Mouse (Mus musculus): ENCODE data around the gene Cenpf. TPM values are rescaled to one million over a fixed set of nuclear protein-coding genes. Genes with fewer than 3 reads are reported as not detected.

Gene Cenpf
- polyA plus RNA-seq (2012; rRNA removed) = 1.4 and 2.9 TPM in 2 replicates

GRCm38 (mm10) chr1:189687654-189688387 is at the start of gene Cenpf:
Gene Cenpf (minus strand): TSS chr1:189688086.

GRCm38 (mm10) chr1:189727884-189728783 is 40.2 kb upstream of the Cenpf start, which contains the start of gene Ptpn14:
Gene Ptpn14 (plus strand): TSS chr1:189728268.

Other genes starting within 250 kb of the Cenpf start
- gene Ptpn14, start 40.2 kb upstream of the Cenpf start, polyA plus RNA-seq (2012; rRNA removed) = 16.3 and 20.0 TPM in 2 replicates
- gene Smyd2, start 234.3 kb upstream of the Cenpf start, polyA plus RNA-seq (2012; rRNA removed) = 93.8 and 96.4 TPM in 2 replicates